Mouse (Mus musculus) gastrocnemius, postnatal 4 days (tissue): ENCODE measurements around the gene Gm904. TPM values are rescaled to one million over a fixed set of nuclear protein-coding genes. Genes with fewer than 3 reads are reported as not detected.
"Not testable (repeated sequence)": the region's sequence is repeated elsewhere in the genome, so short reads cannot be mapped to it uniquely, and the experiment has no call there.

ENCODE experiments used
- DNase-seq, 2 experiments: peaks; one replicate each; pipeline ENCODE4 v3.0.0; 2021 to 2022; ENCODE audit warnings: low spot score in 2 of 2, mixed read lengths in 2 of 2
- long read RNA-seq, 2 experiments: library from polyadenylated mRNA; stranded (forward); transcript quantifications; one replicate each; pipeline ENCODE4 v2.0.0; 2021
- microRNA-seq: library from miRNA; unstranded; fragments of <30 nt; microRNA quantifications from one replicate; pipeline ENCODE4 v1.2.0, GENCODE M21; 2021
- total RNA-seq, 2 experiments: library from RNA; stranded (reverse); gene quantifications; 2 replicates each; pipeline ENCODE4 v1.2.3; 2021

The Gm904 gene
- not detected for total RNA-seq
- long read RNA-seq, experiment 1, result 0 reads
- long read RNA-seq, experiment 2, result 0 reads

DNA sequence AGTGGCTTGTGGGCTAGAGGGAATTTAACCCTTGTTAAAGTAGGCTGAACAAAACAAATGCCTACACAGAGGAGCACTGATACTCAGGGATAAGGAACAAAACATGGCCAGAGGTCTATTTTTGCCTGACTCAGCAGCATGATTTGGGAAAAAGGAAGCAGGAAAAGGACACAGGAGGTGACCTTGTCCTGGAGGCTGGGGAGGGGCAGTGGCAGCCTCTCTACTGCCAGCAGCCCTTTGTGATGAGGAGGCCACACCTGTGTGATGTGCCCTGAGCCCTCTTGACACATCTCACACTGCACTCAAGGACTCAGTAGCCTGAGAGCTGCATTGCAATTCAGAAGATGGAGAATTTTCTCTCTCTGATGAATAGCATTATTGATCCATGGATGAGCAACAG lies at the start of gene Gm904:
Gm904 (plus strand) TSS at position 301 of the 400 bp plus-strand sequence.
- not testable (repeated sequence) for DNase-seq

DNA sequence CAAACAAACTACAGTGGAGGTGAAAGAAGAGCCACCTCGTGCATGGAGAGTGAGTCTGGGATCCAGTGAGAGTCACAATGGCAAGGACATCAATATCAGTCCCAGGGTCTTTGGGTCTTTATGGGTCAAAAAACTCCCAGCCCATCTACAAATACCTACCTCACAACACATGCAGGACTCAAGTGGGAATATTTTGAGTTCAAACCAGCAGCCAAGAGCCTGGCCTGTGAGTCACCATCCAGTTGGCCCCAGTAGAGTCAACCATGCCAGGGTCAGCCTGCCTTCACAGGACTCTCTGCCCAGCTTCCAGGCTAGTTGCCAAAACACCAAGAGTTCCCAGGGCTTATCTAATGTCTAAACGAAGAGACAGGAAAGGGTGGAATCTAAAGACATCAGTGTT lies 5.7 kb downstream of the Gm904 start:
- DNase-seq, result not testable (repeated sequence)

Small RNAs within 50 kb of the gene (microRNA-seq; reads per million reads assigned to microRNA genes)
- gene Gm23952, result not detected
- not detected for gene Mir683-2

Other genes with a start within 250 kb of the Gm904 start
- gene Fbxw17, start 225.4 kb upstream of the Gm904 start, total RNA-seq, result 10 to 100 TPM; 16.1 to 19.5 TPM
- not detected for gene Gm47429, start 199.3 kb upstream of the Gm904 start, total RNA-seq
- gene Nutm2, start 175.9 kb upstream of the Gm904 start, total RNA-seq, result not detected
- not detected for gene Gm8765, start 55.1 kb downstream of the Gm904 start, total RNA-seq